Mouse (Mus musculus): ENCODE measurements around the gene Pigo.
A peak's percentile ranks its signal among the peaks of the same experiment; 100 is the strongest.

Pigo gene

DNA sequence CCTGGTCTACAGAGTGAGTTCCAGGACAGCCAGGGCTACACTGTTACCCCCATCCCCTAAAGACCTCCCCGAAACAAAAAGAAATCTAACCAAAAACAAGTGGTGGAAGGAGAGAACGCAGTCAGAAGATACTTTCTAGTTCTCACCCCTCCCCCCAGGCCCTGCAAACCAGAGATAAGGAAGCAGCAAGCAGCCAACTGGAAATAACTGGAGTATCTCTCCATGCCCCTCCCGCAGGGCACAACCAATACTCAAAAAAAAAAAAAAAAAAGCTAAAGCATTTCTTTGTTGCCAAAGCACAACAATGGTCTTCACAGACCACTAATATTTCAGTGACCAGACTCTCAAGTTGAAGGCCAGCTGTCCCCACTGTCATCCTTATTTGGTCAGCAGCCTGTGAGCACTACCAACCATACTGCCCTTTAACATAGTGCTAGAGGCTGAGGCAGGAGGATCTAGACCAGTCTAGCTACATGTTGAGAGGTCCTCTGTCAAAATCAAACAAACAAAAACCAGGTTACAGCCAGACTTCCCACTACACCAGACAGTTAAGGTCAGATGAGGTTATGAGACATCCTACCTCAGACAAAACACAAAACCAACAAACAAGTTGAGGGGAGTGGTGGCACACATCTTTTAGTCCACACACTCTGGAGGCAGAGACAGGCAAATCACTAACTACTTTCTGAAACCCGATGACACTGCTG is 12.4 kb upstream of the Pigo start:
- DNase-seq (ENCODE audit: low spot score) = no peak

DNA sequence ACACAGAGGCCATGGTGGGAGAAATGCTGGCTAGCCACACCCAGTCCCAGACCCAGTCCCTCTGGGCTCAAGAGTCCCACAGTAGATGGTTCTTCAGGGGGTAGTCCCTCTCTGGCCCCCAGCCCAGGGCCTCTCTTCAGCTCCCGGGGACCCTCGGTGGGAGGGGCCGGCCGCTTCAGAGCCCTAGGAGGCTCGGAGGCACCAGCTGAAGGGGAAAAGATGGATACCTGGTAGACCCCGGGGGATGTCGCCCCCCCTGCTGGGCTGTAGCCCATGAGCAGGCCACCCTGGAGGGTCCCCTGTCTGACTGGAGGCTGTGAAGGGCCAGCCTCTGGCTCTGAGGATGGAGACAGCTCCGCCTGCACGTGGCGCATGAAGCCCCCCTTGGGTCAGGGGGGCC is 10.7 kb upstream of the Pigo start:
- no peak for DNase-seq (ENCODE audit: low spot score)

DNA sequence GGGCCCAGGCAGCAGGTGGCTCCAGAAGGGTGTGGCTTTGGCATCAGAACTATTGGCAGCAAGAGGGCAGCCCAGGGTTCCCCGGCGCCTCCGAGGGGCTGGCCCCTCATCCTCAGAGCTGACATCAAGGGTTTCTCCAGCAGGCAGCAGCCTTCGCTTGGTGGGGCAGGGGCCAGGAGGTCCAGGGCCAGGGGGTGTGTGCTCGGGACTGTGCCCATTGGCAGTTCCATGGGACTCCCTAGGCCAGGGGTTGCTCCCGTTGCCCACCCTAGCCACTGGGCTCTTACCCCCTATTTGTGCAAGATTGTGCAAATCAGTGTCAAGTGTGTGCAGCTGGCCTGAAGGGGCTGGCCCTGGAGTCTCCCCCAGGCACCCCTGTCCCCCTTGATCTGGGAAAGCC is 10.2 kb upstream of the Pigo start:
- DNase-seq (ENCODE audit: low spot score) = no peak

DNA sequence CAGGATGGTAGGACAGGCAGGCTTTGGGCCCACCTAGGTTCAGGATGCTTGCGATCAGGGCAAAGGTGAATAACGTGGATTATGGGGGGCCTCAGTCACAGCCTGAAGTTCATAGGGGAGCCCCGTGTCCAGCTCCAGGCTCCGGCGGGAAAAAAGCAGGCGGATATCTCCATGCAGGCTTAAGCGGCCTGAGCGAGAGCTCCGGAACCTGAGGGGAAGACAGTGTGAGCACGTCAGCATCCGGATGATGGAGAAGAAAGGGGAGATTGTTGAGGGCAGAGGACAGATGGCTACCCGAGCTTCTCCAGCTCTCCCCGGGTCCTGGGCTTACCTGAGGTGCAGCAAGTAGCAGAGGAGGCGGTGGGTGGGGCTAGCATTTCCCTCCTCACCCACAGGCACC is 7.9 kb upstream of the Pigo start:
- no peak for DNase-seq (ENCODE audit: low spot score)

DNA sequence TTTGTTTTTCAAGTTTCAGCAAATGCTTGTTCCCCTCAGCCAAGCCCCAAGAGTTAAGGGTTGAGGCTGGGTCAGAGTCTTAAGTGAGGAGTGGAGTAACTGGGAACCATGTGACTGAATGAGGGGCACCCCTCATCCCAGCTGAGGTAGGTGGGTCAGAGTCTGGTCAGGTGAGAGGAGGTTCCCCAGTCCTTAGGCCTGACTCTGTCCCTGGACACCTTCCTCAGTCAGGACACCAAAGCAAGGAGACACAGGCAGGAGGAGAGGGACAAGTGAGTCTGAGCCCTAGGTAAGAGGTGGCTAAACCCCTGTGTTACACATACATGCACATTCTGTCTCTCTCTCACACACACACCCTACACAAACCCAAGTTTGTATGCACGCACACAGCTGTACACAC is 6.9 kb upstream of the Pigo start:
- DNase-seq (ENCODE audit: low spot score) = no peak

DNA sequence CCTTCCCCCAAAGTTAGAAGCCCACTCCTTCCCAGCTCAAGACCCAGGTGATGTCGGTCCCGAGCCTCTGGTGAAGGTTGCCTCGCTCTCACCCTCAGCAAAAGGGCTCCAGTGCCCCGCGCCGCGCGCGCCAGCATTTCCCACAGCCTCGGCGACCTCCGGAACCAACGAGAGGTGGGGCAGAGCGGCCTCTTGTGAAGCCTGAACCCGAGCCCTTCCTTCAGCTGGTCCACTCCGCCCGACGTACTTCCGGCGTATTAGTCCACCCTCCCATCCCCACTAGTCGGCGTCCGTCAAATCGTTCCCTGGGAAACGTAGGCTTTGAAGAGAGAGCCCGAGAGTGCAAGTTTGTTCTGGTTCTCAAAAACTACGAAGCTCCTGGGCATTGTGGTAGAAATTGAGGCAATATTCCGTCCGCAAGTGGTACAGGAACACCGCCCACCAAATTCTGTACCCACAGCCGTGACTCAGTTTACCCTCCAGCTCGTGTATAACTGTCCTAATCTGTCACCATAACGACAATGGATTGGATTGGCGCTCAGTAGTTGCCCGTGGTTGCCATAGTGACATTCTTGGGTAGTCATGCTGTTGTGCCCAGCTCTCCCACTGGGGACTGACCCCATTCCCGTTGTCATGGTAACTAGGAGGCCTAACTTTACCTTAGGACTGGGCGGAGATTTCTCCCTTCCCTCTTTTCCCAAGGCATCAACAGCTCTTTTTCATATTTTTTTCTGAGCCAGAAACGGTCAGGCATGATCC is 5.8 kb upstream of the Pigo start, which contains the start of gene Stoml2:
Gene Stoml2 (minus strand): TSS at position 474 of the 759 bp plus-strand sequence.
- DNase-seq (ENCODE audit: low spot score) = peak; percentile 86

DNA sequence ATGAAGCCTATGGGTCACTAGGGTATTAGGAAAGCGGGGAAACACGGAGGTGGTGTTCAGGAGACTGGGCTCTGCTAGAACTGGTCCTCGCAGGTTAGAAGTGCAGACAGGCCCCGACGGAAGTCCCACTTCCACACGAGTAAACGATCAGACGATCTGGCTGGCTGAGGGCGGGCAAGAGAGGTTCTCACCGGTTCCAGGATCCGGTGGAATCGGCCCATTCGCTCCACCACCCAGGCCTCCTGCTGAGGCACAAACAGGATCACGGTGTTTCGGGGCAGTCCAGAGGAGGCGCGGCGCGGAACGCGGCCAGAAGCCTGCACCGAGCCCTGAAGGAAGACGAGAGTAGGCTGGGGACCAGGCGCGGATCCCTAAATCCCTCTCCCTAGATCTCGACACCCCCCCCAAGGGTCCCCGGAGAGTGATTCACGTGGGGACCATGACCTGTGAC is 5.2 kb upstream of the Pigo start:
- no peak for DNase-seq (ENCODE audit: low spot score)

DNA sequence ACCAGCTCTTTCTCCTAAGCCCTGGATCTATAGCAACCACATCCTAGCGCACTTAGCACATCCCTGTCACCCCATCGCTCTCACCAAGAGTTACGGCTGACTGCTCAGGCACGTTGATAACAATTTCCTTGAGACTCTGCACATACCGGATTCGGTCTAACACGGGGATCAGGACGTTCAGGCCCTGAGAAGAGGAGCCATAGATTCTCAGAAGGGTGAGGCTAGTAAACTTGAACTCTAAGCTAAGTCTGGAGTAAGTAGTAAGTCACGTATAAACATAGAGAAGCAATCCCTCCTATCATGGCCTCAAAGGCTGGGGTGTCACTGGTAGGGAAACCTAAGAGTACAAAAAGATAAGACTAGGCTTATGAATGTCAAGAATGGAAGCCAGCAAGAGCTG is 4.7 kb upstream of the Pigo start:
- no peak for DNase-seq (ENCODE audit: low spot score)

DNA sequence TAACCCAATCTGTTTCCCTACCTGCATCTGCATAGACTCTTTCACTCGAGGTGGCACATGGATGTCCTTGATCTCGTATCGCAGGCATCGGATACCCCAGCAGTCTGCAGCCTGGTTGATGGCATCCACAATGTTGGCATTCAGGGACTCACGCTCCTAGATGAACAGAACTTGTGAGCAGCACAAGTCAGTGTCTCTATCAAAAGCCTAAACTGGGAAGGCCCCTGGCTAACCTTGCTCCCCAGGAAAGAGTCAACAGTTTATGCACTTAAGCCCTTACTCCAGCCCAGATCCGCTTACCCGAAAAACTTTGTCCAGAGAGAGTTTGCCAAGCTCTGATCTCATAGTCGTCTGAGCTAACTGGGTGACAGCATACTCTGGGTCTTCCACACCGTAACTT is 4.1 kb upstream of the Pigo start:
- no peak for DNase-seq (ENCODE audit: low spot score)

DNA sequence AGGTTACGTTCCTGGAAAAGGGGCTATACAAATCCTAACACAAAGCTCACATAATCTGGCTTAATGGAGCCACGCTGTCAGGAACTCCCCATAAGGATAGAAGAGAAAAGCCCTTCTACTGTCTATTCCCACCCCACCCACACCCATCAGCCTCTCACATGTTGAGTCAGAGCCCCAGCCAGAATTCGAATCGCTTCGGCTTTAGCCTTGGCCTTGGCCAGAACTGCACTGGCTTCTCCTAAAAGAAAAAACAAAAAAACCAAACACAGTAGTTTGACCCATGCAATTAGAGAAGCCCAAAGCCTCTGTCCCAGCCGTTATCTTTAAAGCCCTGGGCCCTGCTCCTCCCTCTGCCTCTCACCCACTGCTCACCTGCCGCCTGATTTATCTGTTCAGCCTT is 3.5 kb upstream of the Pigo start:
- no peak for DNase-seq (ENCODE audit: low spot score)

DNA sequence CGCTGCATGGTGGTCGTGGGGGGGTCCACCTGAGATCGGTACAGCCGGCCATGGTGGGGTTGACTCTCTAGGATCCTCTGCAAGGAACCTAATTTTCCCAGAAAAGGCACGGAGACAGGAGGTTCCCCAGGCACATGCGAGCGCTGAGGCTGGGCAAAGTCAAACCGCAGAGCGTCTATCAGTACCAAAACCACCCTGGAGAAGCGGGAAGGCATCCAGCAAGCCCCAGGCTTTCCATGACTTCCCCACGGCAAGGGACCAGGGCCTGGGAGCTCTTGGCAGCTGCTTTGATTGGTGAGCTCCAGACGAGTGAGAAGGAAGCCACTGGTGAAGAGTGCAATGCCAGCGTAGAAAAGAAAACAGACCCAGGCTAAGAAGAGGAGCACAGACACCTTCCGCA is 946 bp downstream of the Pigo start:
- DNase-seq (ENCODE audit: low spot score) = no peak

DNA sequence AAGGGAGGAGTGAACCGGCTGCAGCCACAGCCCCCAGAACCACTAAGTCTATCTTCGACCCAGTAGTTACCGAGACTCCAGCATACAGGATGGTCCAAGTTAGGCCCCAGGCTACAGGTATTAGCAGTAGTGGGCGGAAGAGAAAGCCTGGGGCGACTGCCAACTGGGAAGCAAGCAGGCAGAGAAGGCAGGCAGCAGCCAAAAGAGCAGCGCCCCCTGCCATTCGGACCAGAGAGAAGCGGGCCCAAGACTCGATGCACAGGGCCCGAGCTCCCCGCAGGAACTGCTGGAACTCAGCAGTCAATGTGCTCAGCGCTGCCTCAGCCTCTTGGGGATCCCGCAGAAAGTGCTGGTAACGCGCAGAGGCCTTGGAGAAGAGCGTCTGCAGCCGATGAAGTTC is 4.3 kb downstream of the Pigo start:
- DNase-seq (ENCODE audit: low spot score) = no peak

DNA sequence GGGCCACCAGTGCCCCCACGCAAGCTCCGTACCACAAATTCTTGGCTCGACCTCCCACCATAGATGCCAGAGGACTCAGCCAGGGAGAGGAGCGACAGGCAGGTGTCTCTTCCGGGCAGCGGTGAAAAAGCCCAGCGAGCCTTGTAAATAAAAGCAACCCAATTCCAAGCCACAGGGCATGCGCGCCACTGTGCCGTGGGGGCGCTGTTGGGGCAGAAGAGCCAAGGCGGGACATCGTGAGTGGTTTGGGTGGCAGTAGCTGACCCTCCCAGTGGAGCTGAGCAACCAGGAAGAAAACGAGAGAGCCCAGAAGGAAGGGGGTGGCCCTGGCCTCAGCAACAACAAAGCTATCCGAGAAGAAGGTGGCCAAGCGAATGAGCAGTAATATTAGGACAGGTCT is 4.7 kb downstream of the Pigo start:
- no peak for DNase-seq (ENCODE audit: low spot score)

DNA sequence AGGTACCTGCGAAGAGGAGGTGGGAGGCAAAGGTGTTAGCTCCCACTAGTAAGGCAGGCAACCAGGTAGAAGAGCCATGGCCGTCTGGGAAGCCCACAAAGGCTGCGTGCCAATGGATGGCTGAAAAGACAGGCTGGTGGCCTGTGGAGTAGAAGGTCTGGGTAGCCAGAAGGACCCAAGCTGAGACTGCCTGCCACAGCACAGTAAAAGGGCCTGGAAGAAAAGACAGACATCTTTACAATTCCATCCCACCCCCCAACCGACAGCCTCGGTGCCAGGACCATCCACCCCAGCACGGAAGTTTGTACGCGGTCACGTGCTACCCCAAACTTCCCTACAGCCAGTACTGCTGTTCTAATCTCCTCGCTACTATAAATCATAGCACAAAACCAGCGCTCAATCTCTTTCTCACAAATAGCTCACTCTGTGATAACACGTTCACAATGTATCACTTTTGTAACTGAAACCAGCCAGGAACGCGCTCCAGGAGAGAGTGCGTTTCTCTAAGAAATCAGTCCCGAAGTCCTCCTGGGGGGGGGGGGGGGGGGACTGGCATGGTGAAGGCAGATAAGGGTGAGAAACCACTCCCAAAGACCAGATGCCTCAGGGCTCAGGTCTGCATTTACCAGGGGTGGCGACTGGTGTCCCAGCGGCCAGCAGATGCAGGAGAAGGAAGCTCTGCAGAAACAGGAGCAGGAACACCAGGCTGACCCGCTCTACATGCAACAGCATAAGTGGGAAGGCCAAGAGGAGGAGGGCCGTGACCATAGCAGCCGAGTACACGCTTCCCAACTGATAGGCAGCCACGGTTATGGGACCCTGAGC is 5.8 kb downstream of the Pigo start:
- DNase-seq (ENCODE audit: low spot score) = no peak

DNA sequence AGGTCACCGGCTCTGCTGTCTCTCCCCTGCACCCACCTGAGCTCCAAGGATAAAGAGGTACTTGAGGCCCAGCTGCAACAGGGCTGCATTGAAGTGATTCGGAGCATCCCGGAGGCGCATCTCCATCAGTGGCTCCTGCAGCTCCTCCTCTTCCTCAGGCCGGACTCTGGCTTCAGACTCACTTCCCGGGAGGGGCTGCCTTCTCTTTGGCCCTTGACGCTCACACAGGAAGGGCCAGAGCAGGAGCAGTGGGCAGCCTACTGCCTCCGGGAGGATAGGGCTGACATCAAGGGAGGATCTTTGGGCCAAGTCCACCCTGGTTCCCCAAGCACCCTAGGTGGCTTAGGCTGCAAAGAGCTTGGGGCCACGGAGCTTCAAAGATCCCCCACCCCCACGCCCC is 6.4 kb downstream of the Pigo start:
- no peak for DNase-seq (ENCODE audit: low spot score)

DNA sequence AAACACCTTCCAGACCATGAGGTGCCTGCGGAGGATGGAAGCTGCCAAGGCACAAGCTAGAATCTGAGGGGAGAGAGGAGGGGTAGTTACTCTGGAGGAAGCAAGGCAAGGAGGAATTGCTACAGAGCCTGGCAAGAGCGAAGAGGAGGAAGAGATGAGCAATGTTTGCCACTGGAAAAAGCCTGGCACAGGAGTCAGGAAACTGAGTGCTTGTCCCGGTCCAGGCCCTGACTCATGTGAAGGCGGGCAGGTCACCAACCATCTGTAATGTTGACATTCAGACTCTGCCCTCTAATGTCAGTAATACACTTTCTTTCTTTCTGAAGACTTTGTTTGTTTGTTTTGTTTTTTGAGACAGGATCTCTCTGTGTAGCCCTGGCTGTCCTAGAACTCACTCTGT is 7.5 kb downstream of the Pigo start:
- DNase-seq (ENCODE audit: low spot score) = no peak

DNA sequence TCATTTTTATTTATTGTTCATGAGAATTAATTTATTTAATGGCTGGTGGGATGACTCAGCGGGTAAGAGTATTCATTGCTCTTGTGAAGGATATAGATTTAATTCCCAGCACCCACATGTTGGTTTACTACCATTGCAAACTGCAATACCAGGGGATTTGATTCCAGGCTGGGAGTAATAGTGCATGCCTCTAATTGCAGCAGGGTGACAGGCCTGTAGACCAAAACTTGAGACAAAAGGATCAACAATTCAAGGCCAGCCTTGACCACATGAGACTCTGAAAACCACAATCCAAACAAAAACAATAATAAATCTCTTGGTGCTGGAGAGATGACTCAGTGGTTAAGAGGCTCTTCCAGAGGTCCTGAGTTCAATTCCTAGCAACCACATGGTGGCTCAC is 13.5 kb downstream of the Pigo start:
- no peak for DNase-seq (ENCODE audit: low spot score)

DNA sequence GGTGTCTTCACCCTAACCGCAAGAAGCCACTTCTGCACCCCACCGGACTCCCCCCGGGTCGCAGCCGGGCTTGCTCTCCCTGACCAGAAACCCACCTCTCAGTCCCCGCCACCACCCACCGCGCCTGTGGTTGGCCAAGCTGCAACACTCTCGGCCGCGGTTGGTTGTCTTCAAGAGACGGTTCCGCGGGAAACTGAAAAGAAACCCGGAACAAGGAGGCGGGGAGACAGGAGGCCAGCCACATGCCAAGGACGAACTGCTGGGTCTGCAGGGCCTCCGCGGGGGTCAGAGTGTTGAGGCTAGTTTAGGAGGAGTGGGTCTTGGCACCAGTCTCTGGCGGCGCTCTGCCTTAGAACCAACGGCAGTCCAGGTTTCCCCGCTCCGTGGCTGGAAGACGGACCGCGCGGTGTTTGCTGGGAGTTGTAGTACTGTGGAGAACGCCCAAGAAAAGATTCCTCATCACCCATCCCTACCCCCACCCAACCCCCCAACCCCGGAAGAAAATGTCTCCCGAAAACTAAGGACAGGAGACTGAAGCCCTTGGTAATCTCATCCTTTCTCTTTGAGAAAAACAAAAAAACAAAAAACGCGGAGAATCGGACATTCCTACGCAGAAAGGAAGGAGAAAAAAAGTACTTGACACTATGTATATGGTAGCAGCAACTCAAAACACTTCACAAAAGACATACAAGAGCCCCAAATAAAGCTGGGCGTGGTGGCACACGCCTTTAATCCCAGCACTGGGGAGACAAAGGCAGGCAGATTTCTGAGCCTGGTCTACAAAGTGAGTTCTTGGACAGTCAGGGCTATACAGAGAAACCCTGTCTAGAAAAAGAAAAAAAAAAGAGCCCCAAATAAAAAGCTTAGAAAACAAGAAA is 15.2 kb downstream of the Pigo start, which contains the start of gene Fancg:
Gene Fancg (minus strand): TSS at position 346 of the 878 bp plus-strand sequence.
- DNase-seq (ENCODE audit: low spot score) = peak; percentile 49

DNA sequence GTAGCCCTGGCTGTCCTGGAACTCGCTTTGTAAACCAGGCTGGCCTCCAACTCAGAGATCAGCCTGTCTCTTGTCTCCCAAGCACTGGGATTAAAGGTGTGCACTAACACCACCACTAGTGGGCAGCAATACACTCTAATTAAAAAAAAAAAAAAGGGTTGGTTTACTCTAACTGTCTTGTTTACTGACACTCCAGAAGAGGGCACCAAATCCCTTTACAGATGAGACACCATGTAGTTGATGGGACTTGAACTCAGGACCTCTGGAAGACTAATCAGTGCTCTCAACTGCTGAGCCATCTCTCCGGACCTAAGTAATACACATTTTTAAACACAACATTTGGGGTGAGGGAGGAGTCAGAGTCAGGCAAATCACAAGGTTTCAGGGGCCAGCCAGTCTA is 19.9 kb downstream of the Pigo start:
- DNase-seq (ENCODE audit: low spot score) = peak; percentile 24

DNA sequence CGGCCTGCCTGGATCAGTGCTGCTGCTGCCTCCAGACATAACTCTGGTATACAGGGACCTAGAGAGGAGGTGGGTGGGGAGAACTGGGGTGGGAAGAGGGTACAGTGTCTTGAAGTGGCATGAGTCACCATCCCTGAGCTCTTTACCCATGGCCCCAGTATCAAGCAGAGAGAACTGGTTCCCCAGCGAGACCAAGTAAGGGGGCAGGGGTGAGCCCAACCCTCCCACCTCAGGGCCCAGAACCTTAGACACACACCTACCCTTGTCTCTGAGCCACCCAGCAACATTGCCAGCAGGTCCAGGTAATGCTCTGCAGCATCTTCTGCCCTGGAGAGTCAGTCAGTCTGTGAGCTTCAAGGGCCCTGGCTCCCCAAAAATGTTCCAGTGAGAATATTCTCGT is 20.7 kb downstream of the Pigo start:
- no peak for DNase-seq (ENCODE audit: low spot score)

DNA sequence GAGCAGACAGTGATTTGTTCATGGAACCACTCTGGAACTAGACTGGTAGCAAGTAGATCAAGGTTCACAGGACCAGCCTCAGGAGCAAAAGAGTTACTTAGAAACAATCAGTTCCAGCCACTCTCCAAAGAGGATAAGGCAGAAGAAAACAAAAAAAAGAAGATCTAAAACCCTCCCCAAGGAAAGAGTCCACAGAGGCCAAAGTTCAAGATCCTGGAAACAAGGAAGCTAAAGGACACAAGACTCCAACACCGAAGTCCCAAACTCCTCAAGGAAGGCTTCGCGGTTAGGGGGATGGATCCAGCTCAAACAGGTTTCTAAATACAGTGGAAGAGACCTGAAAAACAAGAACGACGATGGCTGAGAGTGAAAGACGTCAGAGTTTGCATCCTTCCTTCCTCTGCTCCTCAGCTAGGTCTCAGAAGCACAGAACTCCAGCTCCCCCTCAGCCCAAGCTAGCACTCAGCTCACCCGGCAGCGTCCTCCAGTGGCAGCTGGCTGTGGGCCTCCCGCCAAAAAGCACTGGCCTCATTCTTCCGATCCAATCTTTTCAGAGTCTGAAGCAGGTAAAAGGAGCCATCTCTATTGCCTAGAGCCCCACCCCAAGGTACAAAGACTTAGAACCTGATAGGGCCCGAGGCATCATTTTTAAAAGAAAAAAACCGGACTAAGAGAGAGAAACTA is 22.7 kb downstream of the Pigo start:
- DNase-seq (ENCODE audit: low spot score) = no peak

Data from layer of hippocampus, adult 9-10 months (tissue).